Mouse (Mus musculus) myocyte (in vitro differentiated cells): ENCODE measurements around the gene Myadm. TPM values are rescaled to one million over a fixed set of nuclear protein-coding genes. Genes with fewer than 3 reads are reported as not detected.
A peak's percentile ranks its signal among the peaks of the same experiment; 100 is the strongest.

ENCODE experiments used
- H3K27me3 ChIP-seq: one replicate; pipeline ENCODE4 v1.6.1; 2011; ENCODE audit not compliant: control insufficient read depth, insufficient read depth, insufficient read length
- H3K36me3 ChIP-seq: one replicate; pipeline ENCODE4 v1.6.1; 2011; ENCODE audit not compliant: control insufficient read depth, insufficient read depth
- H3K4me2 ChIP-seq: one replicate; pipeline ENCODE4 v1.6.1; 2011; ENCODE audit warnings: low read depth, control low read depth
- H3K4me3 ChIP-seq: one replicate; pipeline ENCODE4 v1.5.1; 2011; ENCODE audit warnings: mild to moderate bottlenecking, control low read depth, moderate library complexity
- H3K79me2 ChIP-seq: one replicate; pipeline ENCODE4 v1.6.1; 2011; ENCODE audit not compliant: control insufficient read depth, insufficient read depth
- H3ac ChIP-seq: one replicate; pipeline ENCODE4 v1.6.1; 2011; ENCODE audit not compliant: control insufficient read depth, insufficient read length
- CEBPB ChIP-seq: IDR thresholded peaks from 2 replicates; pipeline ENCODE4 v1.6.1; 2011; ENCODE audit warnings: mild to moderate bottlenecking, moderate library complexity; ENCODE audit not compliant: poor library complexity, insufficient read depth, severe bottlenecking
- E2F4 ChIP-seq: IDR thresholded peaks from one replicate; pipeline ENCODE4 v1.6.1; 2011; ENCODE audit warnings: mild to moderate bottlenecking, control low read depth, moderate library complexity; ENCODE audit not compliant: insufficient read depth
- MAX ChIP-seq: IDR thresholded peaks from one replicate; pipeline ENCODE4 v1.6.1; 2011; ENCODE audit warnings: low read depth, mild to moderate bottlenecking, control low read depth
- MYOD1 ChIP-seq, 3 experiments: IDR thresholded peaks; one replicate each; pipeline ENCODE4 v1.6.1; 2011; ENCODE audit warnings: control low read depth in 2 of 3, low read depth in 2 of 3, mild to moderate bottlenecking in 2 of 3, moderate library complexity in 1 of 3; ENCODE audit not compliant: insufficient read length in 2 of 3, control insufficient read depth in 1 of 3
- MYOG ChIP-seq, 3 experiments: IDR thresholded peaks; one replicate each; pipeline ENCODE4 v1.6.1; 2011; ENCODE audit warnings: control low read depth in 2 of 3, low read depth in 2 of 3, mild to moderate bottlenecking in 2 of 3; ENCODE audit not compliant: insufficient read length in 2 of 3, control insufficient read depth in 1 of 3, insufficient read depth in 1 of 3
- POLR2A ChIP-seq: IDR thresholded peaks from one replicate; pipeline ENCODE4 v1.6.1; 2011; ENCODE audit warnings: low read depth, mild to moderate bottlenecking, control low read depth, moderate library complexity; ENCODE audit not compliant: insufficient read length
- POLR2AphosphoS2 ChIP-seq: IDR thresholded peaks from one replicate; pipeline ENCODE4 v1.6.1; 2011; ENCODE audit warnings: low read depth, control low read depth; ENCODE audit not compliant: insufficient read length
- REST ChIP-seq: IDR thresholded peaks from one replicate; pipeline ENCODE4 v1.6.1; 2011; ENCODE audit warnings: mild to moderate bottlenecking, control low read depth, moderate library complexity; ENCODE audit not compliant: insufficient read depth, insufficient read length
- SRF ChIP-seq: IDR thresholded peaks from one replicate; pipeline ENCODE4 v1.6.1; 2011; ENCODE audit warnings: low read depth; ENCODE audit not compliant: control insufficient read depth, insufficient read length
- TCF12 ChIP-seq: IDR thresholded peaks from one replicate; pipeline ENCODE4 v1.6.1; 2011; ENCODE audit warnings: mild to moderate bottlenecking, control low read depth; ENCODE audit not compliant: poor library complexity, insufficient read depth, severe bottlenecking
- TCF3 ChIP-seq: IDR thresholded peaks from one replicate; pipeline ENCODE4 v1.6.1; 2011; ENCODE audit warnings: low read depth, control low read depth; ENCODE audit not compliant: insufficient read length
- USF1 ChIP-seq: IDR thresholded peaks from one replicate; pipeline ENCODE4 v1.6.1; 2011; ENCODE audit warnings: low read depth, mild to moderate bottlenecking, control low read depth, moderate library complexity
- polyA plus RNA-seq: library from polyadenylated mRNA; unstranded; fragments of >200 nt; fragmentation: generic; extraction: Trizol; gene quantifications from one replicate; pipeline ENCODE4 v1.2.1, GENCODE M21; 2012; ENCODE audit warnings: missing spikeins

Myadm gene
- polyA plus RNA-seq, 1 experiment, result 209 TPM

GRCm38 (mm10) chr7:3294794-3295193 lies 5.9 kb downstream of the Myadm start:
- Histone ChIP-seq H3K36me3 (peaks cover 58% of the 10 kb centered on the region), H3K4me3 (no peak overlapping the region), H3K4me2 (peak overlapping the region; percentile 28), H3K79me2 (peaks cover 60% of the 10 kb centered on the region), H3K27me3 (no peaks in the 10 kb centered on the region), H3ac (no peak overlapping the region)
- TF ChIP-seq POLR2AphosphoS2 (no peak), MAX (no peak), POLR2A (no peak), MYOD1 (IDR thresholded peaks at IDR 0.05; ENCODE audit: control insufficient read depth in 1 of 3, insufficient read length in 2 of 3, low read depth in 2 of 3) (no peak), REST (no peak), CEBPB (no peak), TCF12 (no peak), E2F4 (no peak), TCF3 (no peak)

GRCm38 (mm10) chr7:3295321-3296110 lies 6.6 kb downstream of the Myadm start:
- H3ac ChIP-seq, result no peak overlapping the region
- TF ChIP-seq POLR2A, result no peak
- TF ChIP-seq REST, result no peak
- no peak for TF ChIP-seq TCF12
- TF ChIP-seq TCF3, result no peak
- TF ChIP-seq POLR2AphosphoS2, result no peak
- TF ChIP-seq CEBPB, result no peak
- TF ChIP-seq MYOG (IDR thresholded peaks at IDR 0.05; ENCODE audit: control insufficient read depth in 1 of 3, insufficient read depth in 1 of 3, insufficient read length in 2 of 3, low read depth in 2 of 3), result no peak
- no peak for TF ChIP-seq E2F4
- TF ChIP-seq SRF, result no peak
- TF ChIP-seq MYOD1 (IDR thresholded peaks at IDR 0.05; ENCODE audit: control insufficient read depth in 1 of 3, insufficient read length in 2 of 3, low read depth in 2 of 3), result no peak
- TF ChIP-seq USF1, result no peak
- H3K4me3 ChIP-seq, result no peak overlapping the region
- no peaks in the 10 kb centered on the region for H3K27me3 ChIP-seq
- peak overlapping the region; percentile 28 for H3K4me2 ChIP-seq
- peaks cover 62% of the 10 kb centered on the region for H3K36me3 ChIP-seq
- H3K79me2 ChIP-seq, result peaks cover 60% of the 10 kb centered on the region

- Histone ChIP-seq H3ac (no peak overlapping the region), H3K4me3 (no peak overlapping the region), H3K27me3 (no peaks in the 10 kb centered on the region), H3K4me2 (no peak overlapping the region), H3K36me3 (peaks cover 62% of the 10 kb centered on the region), H3K79me2 (peaks cover 56% of the 10 kb centered on the region)
- no peak for TF ChIP-seq TCF12
- no peak for TF ChIP-seq REST
- TF ChIP-seq POLR2A, result no peak
- no peak for TF ChIP-seq POLR2AphosphoS2
- no peak for TF ChIP-seq CEBPB
- no peak for TF ChIP-seq TCF3
- TF ChIP-seq USF1, result no peak
- TF ChIP-seq MAX, result no peak
- no peak for TF ChIP-seq E2F4
- no peak for TF ChIP-seq MYOD1 (IDR thresholded peaks at IDR 0.05; ENCODE audit: control insufficient read depth in 1 of 3, insufficient read length in 2 of 3, low read depth in 2 of 3)
- TF ChIP-seq SRF, result no peak
These were observed 7.8 kb downstream of the Myadm start for GRCm38 (mm10) chr7:3296711-3297110.

DNA sequence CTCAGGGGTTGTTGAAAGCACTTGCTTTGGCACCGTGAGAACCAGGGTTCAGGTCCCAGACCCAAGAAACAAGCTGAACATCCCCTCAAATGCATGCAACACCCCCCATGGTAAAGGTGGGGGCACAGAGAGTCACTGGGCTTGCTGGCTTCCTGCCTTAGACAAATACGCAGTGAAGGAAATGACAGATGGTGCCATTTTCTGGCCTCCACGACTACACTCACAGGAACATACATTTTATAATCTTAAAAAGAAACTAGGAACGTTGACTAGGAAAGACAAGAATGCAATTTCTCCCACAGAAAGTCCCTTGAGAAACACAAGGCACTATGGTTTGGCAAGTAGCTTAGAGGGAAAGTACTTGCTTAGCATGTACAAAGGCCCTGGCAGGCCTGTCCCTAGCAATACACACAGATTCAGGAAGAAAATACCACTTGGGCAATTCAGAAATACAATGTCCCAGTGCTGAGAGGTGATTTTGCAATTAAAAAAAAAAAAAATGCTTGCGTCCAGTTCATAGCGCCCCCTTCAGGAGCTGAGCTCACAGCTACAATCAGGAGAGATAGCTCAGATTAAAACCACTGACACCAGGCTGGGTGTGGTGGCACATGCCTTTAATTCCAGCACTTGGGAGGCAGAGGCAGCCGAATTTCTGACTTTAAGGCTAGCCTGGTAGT lies 11.2 kb downstream of the Myadm start:
- Histone ChIP-seq H3K36me3 (peaks cover 45% of the 10 kb centered on the region), H3K79me2 (peaks cover 28% of the 10 kb centered on the region), H3K4me3 (no peak overlapping the region), H3K4me2 (no peak overlapping the region), H3ac (no peak overlapping the region), H3K27me3 (no peaks in the 10 kb centered on the region)
- TF ChIP-seq USF1, result no peak
- TF ChIP-seq POLR2AphosphoS2, result peak; percentile 37
- no peak for TF ChIP-seq MYOD1 (IDR thresholded peaks at IDR 0.05; ENCODE audit: control insufficient read depth in 1 of 3, insufficient read length in 2 of 3, low read depth in 2 of 3)
